Mouse (Mus musculus): ENCODE measurements at regions not wholly inside any gene's neighbourhood (a gene's known extent, or its start where the extent isn't known, plus 50 kb on each side); places are given as distances from the start of the nearest gene placed in this dataset.
A peak's percentile ranks its signal among the peaks of the same experiment; 100 is the strongest.

- Histone ChIP-seq H3K4me1 (peaks cover 31% of the 10 kb centered on the region), H3K27me3 (ENCODE audit: low read depth, poor library complexity, severe bottlenecking) (no peaks in the 10 kb centered on the region), H3K4me3 (no peak overlapping the region), H3K9me3 (replicated peaks) (no peaks in the 10 kb centered on the region), H3K36me3 (no peaks in the 10 kb centered on the region), H3K27ac (replicated peaks) (no peak overlapping the region)
- WGBS, result 75% methylated on average over 4 of the region's 4 CpGs
- DNase-seq (ENCODE audit: low spot score), result no peak
These were observed 144.0 kb downstream of the Fam43a start for GRCm38 (mm10) chr16:30743566-30743965.

- peaks cover 31% of the 10 kb centered on the region for H3K4me1 ChIP-seq
- no peak for DNase-seq (ENCODE audit: low spot score)
- no peak overlapping the region for H3K27ac ChIP-seq (replicated peaks)
- H3K9me3 ChIP-seq (replicated peaks), result no peaks in the 10 kb centered on the region
- no peaks in the 10 kb centered on the region for H3K36me3 ChIP-seq
- WGBS, result 51% methylated on average over 7 of the region's 7 CpGs
- no peaks in the 10 kb centered on the region for H3K27me3 ChIP-seq (ENCODE audit: low read depth, poor library complexity, severe bottlenecking)
- H3K4me3 ChIP-seq, result no peak overlapping the region
These were observed 144.7 kb downstream of the Fam43a start for GRCm38 (mm10) chr16:30744237-30744636.

- Histone ChIP-seq H3K36me3 (no peaks in the 10 kb centered on the region), H3K27ac (replicated peaks) (peak overlapping the region; percentile 75), H3K27me3 (ENCODE audit: low read depth, poor library complexity, severe bottlenecking) (no peaks in the 10 kb centered on the region), H3K4me1 (peaks cover 31% of the 10 kb centered on the region), H3K4me3 (no peak overlapping the region), H3K9me3 (replicated peaks) (no peaks in the 10 kb centered on the region)
- 32% methylated on average over 11 of the region's 11 CpGs for WGBS
- DNase-seq (ENCODE audit: low spot score), result peak; percentile 62
These were observed 146.2 kb downstream of the Fam43a start for GRCm38 (mm10) chr16:30745598-30746181.

- H3K4me1 ChIP-seq, result peaks cover 31% of the 10 kb centered on the region
- no peak for DNase-seq (ENCODE audit: low spot score)
- WGBS, result 73% methylated on average over 8 of the region's 8 CpGs
- no peak overlapping the region; the same call in 1 of the 2 replicates for H3K27ac ChIP-seq (replicated peaks)
- H3K27me3 ChIP-seq (ENCODE audit: low read depth, poor library complexity, severe bottlenecking), result no peaks in the 10 kb centered on the region
- H3K9me3 ChIP-seq (replicated peaks), result no peaks in the 10 kb centered on the region
- no peaks in the 10 kb centered on the region for H3K36me3 ChIP-seq
- no peak overlapping the region for H3K4me3 ChIP-seq
These were observed 146.7 kb downstream of the Fam43a start for GRCm38 (mm10) chr16:30746211-30746610.

DNA sequence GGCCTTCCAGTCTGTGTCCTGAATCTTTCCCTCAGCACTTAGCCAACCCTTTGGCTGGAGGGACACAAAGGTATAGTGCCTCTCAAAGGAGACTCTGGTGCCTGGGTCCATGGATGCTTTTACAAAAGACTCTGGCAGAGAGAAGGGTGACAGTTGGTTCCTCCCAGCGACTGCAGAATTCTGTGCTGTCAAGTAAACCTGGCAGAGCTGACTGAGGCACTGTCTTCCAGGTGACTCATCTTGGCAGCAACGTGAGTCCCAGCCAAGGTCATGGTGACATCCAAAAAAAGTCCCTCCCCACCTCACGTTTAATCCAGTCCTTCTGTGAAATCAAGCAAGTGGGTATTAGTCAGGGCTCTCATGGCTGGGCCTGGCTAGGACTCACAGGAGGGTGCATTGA, 150.3 kb downstream of the Fam43a start:
- WGBS, result 74% methylated on average over 3 of the region's 3 CpGs
- Histone ChIP-seq H3K27ac (replicated peaks) (no peak overlapping the region), H3K4me1 (peaks cover 19% of the 10 kb centered on the region), H3K27me3 (ENCODE audit: low read depth, poor library complexity, severe bottlenecking) (no peaks in the 10 kb centered on the region), H3K4me3 (no peak overlapping the region), H3K36me3 (no peaks in the 10 kb centered on the region), H3K9me3 (replicated peaks) (no peaks in the 10 kb centered on the region)
- no peak for DNase-seq (ENCODE audit: low spot score)

GRCm38 (mm10) chr16:30755771-30756170, 156.2 kb downstream of the Fam43a start:
- Histone ChIP-seq H3K4me1 (0 out of 2 replicates have a peak, but pooled peaks cover 9% of the 10 kb centered on the region), H3K36me3 (no peaks in the 10 kb centered on the region), H3K27ac (replicated peaks) (no peak overlapping the region), H3K9me3 (replicated peaks) (no peaks in the 10 kb centered on the region), H3K4me3 (no peak overlapping the region), H3K27me3 (ENCODE audit: low read depth, poor library complexity, severe bottlenecking) (no peaks in the 10 kb centered on the region)
- 91% methylated on average over 2 of the region's 2 CpGs for WGBS
- no peak for DNase-seq (ENCODE audit: low spot score)

DNA sequence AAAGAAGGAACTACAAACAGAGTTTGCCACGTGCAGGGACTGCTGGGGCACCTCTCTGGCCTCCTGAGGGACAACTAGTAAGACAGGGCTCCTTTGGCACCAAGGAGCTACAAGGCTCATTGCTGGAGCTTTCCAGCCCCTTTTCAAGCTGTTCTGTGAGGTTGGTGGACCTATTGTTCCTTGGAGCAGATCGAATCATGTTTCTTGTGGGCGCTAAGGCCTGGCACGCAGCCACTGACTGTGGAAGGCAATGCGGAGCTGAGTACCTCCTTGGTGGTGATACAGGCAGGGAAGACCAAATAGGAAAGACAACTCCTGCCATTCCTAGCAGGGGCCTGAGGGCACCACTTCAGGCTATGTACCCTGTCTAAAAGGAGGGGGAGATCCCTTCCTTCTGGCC, 157.2 kb downstream of the Fam43a start:
- H3K4me1 ChIP-seq, result peaks cover 12% of the 10 kb centered on the region; the same call in 1 of the 2 replicates
- no peaks in the 10 kb centered on the region for H3K9me3 ChIP-seq (replicated peaks)
- no peak overlapping the region for H3K4me3 ChIP-seq
- no peaks in the 10 kb centered on the region for H3K27me3 ChIP-seq (ENCODE audit: low read depth, poor library complexity, severe bottlenecking)
- no peak for DNase-seq (ENCODE audit: low spot score)
- no peak overlapping the region for H3K27ac ChIP-seq (replicated peaks)
- WGBS, result 92% methylated on average over 5 of the region's 5 CpGs
- no peaks in the 10 kb centered on the region for H3K36me3 ChIP-seq

GRCm38 (mm10) chr16:30757556-30757955, 158.0 kb downstream of the Fam43a start:
- no peaks in the 10 kb centered on the region for H3K9me3 ChIP-seq (replicated peaks)
- no peak overlapping the region for H3K27ac ChIP-seq (replicated peaks)
- 87% methylated on average over 3 of the region's 3 CpGs for WGBS
- DNase-seq (ENCODE audit: low spot score), result no peak
- no peaks in the 10 kb centered on the region for H3K27me3 ChIP-seq (ENCODE audit: low read depth, poor library complexity, severe bottlenecking)
- no peak overlapping the region for H3K4me3 ChIP-seq
- H3K4me1 ChIP-seq, result peaks cover 18% of the 10 kb centered on the region
- H3K36me3 ChIP-seq, result no peaks in the 10 kb centered on the region

- H3K36me3 ChIP-seq, result no peaks in the 10 kb centered on the region
- H3K4me1 ChIP-seq, result peaks cover 23% of the 10 kb centered on the region
- no peaks in the 10 kb centered on the region for H3K9me3 ChIP-seq (replicated peaks)
- H3K27me3 ChIP-seq (ENCODE audit: low read depth, poor library complexity, severe bottlenecking), result no peaks in the 10 kb centered on the region
- no peak for DNase-seq (ENCODE audit: low spot score)
- H3K27ac ChIP-seq (replicated peaks), result no peak overlapping the region
- no peak overlapping the region for H3K4me3 ChIP-seq
- 83% methylated on average over 6 of the region's 6 CpGs for WGBS
These were observed 158.5 kb downstream of the Fam43a start for GRCm38 (mm10) chr16:30758041-30758440.

DNA sequence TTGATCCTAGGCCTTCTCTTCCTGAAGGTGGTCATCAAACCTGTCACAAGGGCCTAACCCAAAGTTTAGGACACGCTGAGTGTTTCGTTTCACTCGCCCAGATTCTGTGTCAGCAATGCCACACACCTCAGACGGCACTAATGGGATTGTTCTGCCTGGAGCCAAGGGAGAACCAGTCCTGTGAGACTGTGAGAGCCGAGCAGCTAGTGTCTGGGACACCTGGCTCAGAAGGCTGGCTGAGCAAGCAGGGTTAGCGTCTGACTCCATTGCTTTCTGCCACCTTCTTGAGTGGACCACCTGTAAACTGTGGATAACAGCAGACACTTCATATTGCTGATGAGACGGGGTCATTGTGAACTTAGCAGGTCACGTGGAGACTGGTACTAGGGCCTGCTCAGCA, 160.0 kb downstream of the Fam43a start:
- DNase-seq (ENCODE audit: low spot score), result no peak
- H3K9me3 ChIP-seq (replicated peaks), result no peaks in the 10 kb centered on the region
- H3K4me1 ChIP-seq, result peaks cover 24% of the 10 kb centered on the region
- no peaks in the 10 kb centered on the region for H3K27me3 ChIP-seq (ENCODE audit: low read depth, poor library complexity, severe bottlenecking)
- WGBS, result 78% methylated on average over 8 of the region's 8 CpGs
- H3K36me3 ChIP-seq, result no peaks in the 10 kb centered on the region
- no peak overlapping the region for H3K4me3 ChIP-seq
- H3K27ac ChIP-seq (replicated peaks), result no peak overlapping the region

DNA sequence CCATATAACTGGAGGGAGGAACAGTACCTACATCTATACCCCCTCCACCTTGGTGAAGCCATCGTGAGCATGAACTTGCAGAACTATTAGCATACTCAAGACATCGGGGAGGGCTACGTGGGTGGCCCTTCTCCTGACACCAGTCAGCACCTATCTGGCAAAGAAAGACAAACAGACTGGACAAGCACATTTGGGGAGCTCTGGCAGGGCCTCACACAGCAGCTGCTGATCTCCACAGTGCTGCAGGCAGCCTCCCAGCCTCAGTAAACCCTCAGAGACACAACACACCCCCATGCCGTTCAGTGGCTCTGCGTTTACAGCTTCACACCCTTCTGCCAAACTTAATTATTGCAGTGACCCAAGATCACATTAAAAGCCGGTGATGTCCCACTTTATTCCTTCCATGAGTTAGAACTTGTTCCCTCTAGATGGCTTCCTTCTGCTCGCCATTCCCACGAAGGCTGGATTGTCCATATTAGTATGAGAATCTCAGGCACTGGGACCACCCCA, 161.7 kb downstream of the Fam43a start:
- 83% methylated on average over 8 of the region's 8 CpGs for WGBS
- H3K9me3 ChIP-seq (replicated peaks), result no peaks in the 10 kb centered on the region
- no peak overlapping the region for H3K4me3 ChIP-seq
- no peaks in the 10 kb centered on the region for H3K27me3 ChIP-seq (ENCODE audit: low read depth, poor library complexity, severe bottlenecking)
- no peak overlapping the region for H3K27ac ChIP-seq (replicated peaks)
- H3K36me3 ChIP-seq, result no peaks in the 10 kb centered on the region
- DNase-seq (ENCODE audit: low spot score), result no peak
- H3K4me1 ChIP-seq, result peaks cover 24% of the 10 kb centered on the region

DNA sequence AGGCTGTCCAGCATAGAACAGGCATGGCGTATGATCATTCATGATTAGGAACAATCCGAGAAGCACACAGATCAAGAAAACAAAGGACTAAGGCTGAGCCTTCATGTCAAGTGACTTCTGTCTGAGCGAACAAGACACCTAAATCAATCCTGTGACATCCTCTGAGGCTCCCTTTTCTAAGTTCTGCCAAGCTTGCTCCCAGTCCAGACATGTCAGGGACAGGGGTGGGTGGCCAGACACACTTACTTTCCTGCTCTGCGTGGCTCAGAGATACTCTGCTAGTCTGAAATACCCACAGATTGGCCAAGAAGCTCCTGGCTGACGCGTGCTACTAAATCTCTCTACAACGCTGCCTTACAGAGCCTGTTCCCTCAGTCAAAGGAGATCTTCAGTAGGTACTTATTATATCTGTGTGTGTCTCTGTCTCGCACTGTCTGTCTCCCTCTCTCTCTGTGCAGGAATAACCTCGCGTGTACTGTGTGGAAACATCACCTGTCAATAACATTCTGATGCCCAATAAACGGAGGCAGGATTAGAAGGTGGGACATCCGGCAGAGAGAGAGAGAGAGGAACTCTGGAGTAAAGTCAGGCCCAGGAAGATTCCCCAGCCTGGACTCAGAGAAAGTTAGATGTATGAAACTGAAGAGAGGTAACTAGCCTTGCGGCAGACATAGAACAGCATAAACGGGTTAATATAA, 163.5 kb downstream of the Fam43a start:
- peaks cover 20% of the 10 kb centered on the region for H3K4me1 ChIP-seq
- no peak overlapping the region for H3K4me3 ChIP-seq
- no peak overlapping the region for H3K27ac ChIP-seq (replicated peaks)
- 84% methylated on average over 14 of the region's 14 CpGs for WGBS
- no peaks in the 10 kb centered on the region for H3K36me3 ChIP-seq
- no peaks in the 10 kb centered on the region for H3K9me3 ChIP-seq (replicated peaks)
- no peak for DNase-seq (ENCODE audit: low spot score)
- no peaks in the 10 kb centered on the region for H3K27me3 ChIP-seq (ENCODE audit: low read depth, poor library complexity, severe bottlenecking)

DNA sequence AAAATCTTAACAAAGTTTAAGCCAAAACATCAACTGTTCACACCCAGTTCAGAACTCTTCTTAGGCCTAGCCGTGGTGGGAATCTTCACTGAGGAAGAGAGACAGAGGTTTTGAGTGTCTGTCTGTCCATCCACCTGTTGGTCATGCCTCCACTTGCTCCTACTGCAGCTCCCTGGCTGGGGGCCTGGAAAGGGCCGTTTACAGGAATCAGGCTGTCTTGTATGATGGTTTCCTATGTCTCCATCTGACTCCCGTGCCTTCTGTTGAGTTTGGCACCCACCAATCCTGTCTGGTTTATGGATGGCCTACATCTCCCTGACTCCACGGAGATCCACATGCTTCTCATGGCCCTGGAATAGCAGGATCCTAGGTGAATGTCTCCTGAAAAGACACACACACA, 166.1 kb downstream of the Fam43a start:
- no peak for DNase-seq (ENCODE audit: low spot score)
- Histone ChIP-seq H3K27me3 (ENCODE audit: low read depth, poor library complexity, severe bottlenecking) (no peaks in the 10 kb centered on the region), H3K4me1 (peaks cover 23% of the 10 kb centered on the region), H3K27ac (replicated peaks) (no peak overlapping the region), H3K36me3 (no peaks in the 10 kb centered on the region), H3K4me3 (no peak overlapping the region), H3K9me3 (replicated peaks) (no peaks in the 10 kb centered on the region)
- 93% methylated on average over 4 of the region's 4 CpGs for WGBS

Data from midbrain, embryonic 10.5 days (tissue).